Mouse (Mus musculus) hindbrain, embryonic 15.5 days (tissue): ENCODE data around the gene Rhoa. TPM values are rescaled to one million over a fixed set of nuclear protein-coding genes. Genes with fewer than 3 reads are reported as not detected.

Experiments used
- ATAC-seq: fragments of 200-750 bp; cut with Nextera tagmentation; 2 replicates; pipeline ENCODE4 v1.8.0; 2017; ENCODE audit warnings: low read depth, moderate number of reproducible peaks, moderate TSS enrichment; ENCODE audit not compliant: low FRiP score
- H3K27ac ChIP-seq: fragments of 300-500 bp; sonication (generic); replicated peaks from 2 replicates; pipeline ENCODE4 v1.5.1; 2015; ENCODE audit warnings: mild to moderate bottlenecking, inconsistent platforms
- H3K27me3 ChIP-seq: fragments of 300-500 bp; sonication (generic); 2 replicates; pipeline ENCODE4 v1.6.1; 2015; ENCODE audit warnings: control low read depth, inconsistent platforms
- H3K36me3 ChIP-seq: fragments of 300-500 bp; sonication (generic); 2 replicates; pipeline ENCODE4 v1.6.1; 2015; ENCODE audit warnings: control low read depth, inconsistent platforms
- H3K4me1 ChIP-seq: fragments of 300-500 bp; sonication (generic); replicated peaks from 2 replicates; pipeline ENCODE4 v1.6.1; 2015; ENCODE audit warnings: control low read depth, inconsistent platforms
- H3K4me2 ChIP-seq: fragments of 300-500 bp; sonication (generic); 2 replicates; pipeline ENCODE4 v1.6.1; 2015; ENCODE audit warnings: moderate library complexity, mild to moderate bottlenecking, inconsistent platforms
- H3K4me3 ChIP-seq: fragments of 300-500 bp; sonication (generic); 2 replicates; pipeline ENCODE4 v1.5.1; 2015; ENCODE audit warnings: mild to moderate bottlenecking, inconsistent platforms
- H3K9ac ChIP-seq: fragments of 300-500 bp; sonication (generic); 2 replicates; pipeline ENCODE4 v1.6.1; 2015; ENCODE audit warnings: inconsistent platforms
- H3K9me3 ChIP-seq: fragments of 300-500 bp; sonication (generic); 2 replicates; pipeline ENCODE4 v1.6.1; 2016; ENCODE audit warnings: control low read depth, inconsistent platforms
- WGBS: fragments of 180-500 bp; shearing (Covaris S2); methylation state at CpG from one replicate; pipeline ENCODE4 v1.1.7; 2015; 5-methylcytosine and 5-hydroxymethylcytosine counted together
- polyA plus RNA-seq: library from polyadenylated mRNA; unstranded; fragments of >200 nt; fragmentation: Nextera tagmentation; extraction: Ambion mirVana; gene quantifications from 2 replicates; pipeline ENCODE4 v1.2.1, GENCODE M21; 2015

Gene Rhoa
- polyA plus RNA-seq, 1 experiment from 2014 or later: 275 TPM

DNA sequence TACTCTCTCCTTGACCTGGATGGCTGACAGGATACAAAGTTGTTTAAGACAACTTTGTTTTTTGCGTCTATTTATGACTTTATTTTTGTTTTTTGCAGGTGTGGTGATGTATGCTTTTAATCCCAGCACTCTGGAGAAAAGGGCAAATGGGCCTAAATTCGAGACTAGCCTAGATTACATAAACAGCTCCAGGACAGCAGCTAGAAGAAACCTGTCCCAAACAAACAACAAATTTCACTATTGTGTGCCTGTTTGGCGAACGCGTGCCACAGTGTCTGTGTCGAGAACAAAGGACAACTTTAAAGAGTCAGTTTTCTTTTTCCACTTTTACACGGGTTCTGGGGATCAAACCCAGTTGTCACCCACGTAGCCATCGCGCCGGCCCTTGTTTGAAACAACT is 41.1 kb downstream of the Rhoa start:
- WGBS: 6% methylated on average over 11 of the region's 11 CpGs
- Histone ChIP-seq H3K9me3 (no peaks in the 10 kb centered on the region), H3K27me3 (no peaks in the 10 kb centered on the region), H3K27ac (peak overlapping the region; percentile 94), H3K4me2 (peak overlapping the region; percentile 77), H3K4me1 (peaks cover 31% of the 10 kb centered on the region), H3K4me3 (peak overlapping the region; percentile 64), H3K9ac (peak overlapping the region; percentile 75), H3K36me3 (peaks cover 20% of the 10 kb centered on the region)
- no peak for ATAC-seq

DNA sequence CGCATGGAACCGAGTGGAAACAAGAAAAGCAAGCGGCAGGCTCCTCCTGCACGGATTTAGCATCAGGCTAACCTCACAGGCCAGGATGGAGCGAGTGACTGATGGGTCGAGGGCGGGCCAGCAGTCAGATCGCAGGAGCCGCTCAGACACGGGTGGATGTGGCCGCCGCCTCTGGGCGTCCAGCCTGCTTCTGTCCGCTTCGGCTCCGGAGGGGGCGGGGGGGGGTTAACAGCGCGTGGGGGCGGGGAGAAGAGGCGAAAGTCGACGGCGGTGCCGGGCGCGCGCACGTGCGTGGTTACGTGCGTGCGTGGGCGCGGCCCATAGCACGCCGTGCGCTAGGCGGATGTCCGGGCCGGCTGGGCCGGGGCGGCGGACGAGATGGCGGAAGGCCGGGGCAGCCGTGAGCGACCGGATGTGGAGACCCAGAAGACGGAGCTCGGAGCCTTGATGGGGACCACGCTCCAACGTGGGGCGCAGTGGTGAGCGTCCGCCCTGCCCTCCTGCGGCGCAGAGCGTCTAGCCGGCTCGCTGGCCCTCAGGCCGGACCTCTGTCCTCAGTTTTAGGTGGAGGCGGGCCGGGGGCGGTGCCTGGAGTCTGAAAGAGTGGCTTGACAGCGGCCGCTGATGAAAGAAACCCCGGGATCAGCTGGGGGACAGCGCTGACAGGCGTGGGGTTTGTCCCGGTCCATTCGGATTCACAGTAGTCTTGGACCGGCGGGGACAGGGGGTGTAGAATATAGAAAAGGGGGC is 41.8 kb downstream of the Rhoa start, which contains the start of gene Usp4:
Usp4 (plus strand) TSS at position 314 of the 750 bp plus-strand sequence.
- H3K4me3 ChIP-seq: peak within 1 kb of the TSS; percentile 64
- peaks cover 31% of the 10 kb centered on the region for H3K4me1 ChIP-seq
- no peaks in the 10 kb centered on the region for H3K9me3 ChIP-seq
- no peaks in the 10 kb centered on the region for H3K27me3 ChIP-seq
- H3K27ac ChIP-seq: peak within 1 kb of the TSS; percentile 94
- WGBS: under 1% methylated on average over 70 of the region's 75 CpGs
- H3K9ac ChIP-seq: peak within 1 kb of the TSS; percentile 75
- peak; percentile 96 for ATAC-seq
- H3K36me3 ChIP-seq: peaks cover 27% of the 10 kb centered on the region
- peak within 1 kb of the TSS; percentile 77 for H3K4me2 ChIP-seq

- Histone ChIP-seq H3K4me1 (peaks cover 31% of the 10 kb centered on the region), H3K9ac (peak overlapping the region; percentile 75), H3K27me3 (no peaks in the 10 kb centered on the region), H3K4me3 (peak overlapping the region; percentile 64), H3K27ac (peak overlapping the region; percentile 94), H3K4me2 (peak overlapping the region; percentile 77), H3K36me3 (peaks cover 32% of the 10 kb centered on the region), H3K9me3 (no peaks in the 10 kb centered on the region)
- 9% methylated on average over 14 of the region's 14 CpGs for WGBS
- no peak; the same call in 1 of the 2 replicates for ATAC-seq
Observed at GRCm38 (mm10) chr9:108348290-108348680, 42.4 kb downstream of the Rhoa start.

DNA sequence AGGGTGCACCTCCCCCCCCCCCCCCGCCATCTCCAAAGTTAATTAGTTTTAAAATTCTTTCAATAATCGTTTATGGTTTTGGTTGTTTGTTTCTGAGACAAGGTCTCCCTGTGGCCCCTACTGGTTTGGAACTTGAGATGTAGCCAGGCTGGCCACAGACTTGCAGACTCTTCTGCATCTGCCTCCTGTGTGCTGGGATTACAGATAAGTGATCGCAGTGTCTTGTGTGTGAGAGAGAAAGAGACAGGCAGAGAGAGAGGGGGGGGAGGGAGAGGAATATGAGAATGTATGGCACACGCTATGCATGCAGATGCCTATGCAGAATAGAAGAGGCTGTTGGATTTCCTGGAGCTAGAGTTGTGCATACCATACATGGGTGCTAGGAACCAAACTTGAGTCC is 43.8 kb downstream of the Rhoa start:
- Histone ChIP-seq H3K4me3 (no peak overlapping the region), H3K27ac (no peak overlapping the region), H3K9me3 (no peaks in the 10 kb centered on the region), H3K4me1 (peaks cover 31% of the 10 kb centered on the region), H3K27me3 (no peaks in the 10 kb centered on the region), H3K36me3 (peaks cover 47% of the 10 kb centered on the region), H3K4me2 (no peak overlapping the region), H3K9ac (no peak overlapping the region)
- ATAC-seq: no peak
- WGBS: 96% methylated on average over 4 of the region's 4 CpGs

GRCm38 (mm10) chr9:108378234-108378633 is 72.3 kb downstream of the Rhoa start:
- H3K36me3 ChIP-seq: peaks cover 85% of the 10 kb centered on the region
- 96% methylated on average over 9 of the region's 9 CpGs for WGBS
- H3K27me3 ChIP-seq: no peaks in the 10 kb centered on the region

DNA sequence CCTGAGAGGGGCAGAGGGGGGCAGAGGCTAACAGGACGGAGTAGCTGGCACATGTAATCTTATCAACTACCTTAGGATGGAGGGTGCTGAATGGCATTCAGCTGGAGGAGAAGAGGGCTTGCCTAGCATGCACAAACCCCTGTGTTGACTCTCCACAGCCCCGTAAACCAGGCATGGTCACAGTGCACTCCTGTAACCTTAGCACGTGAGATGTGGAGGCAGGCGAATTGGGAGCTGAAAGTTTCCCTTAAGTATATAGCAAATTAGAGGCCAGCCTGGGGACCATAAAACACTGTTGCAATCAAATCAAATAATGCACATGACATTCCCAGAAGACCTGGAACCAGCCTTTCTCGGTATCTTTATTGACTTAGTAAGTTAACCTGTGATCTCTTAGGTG is 72.8 kb downstream of the Rhoa start:
- Histone ChIP-seq H3K27me3 (no peaks in the 10 kb centered on the region), H3K4me1 (no peaks in the 10 kb centered on the region), H3K4me2 (no peak overlapping the region), H3K9ac (no peak overlapping the region), H3K4me3 (no peak overlapping the region), H3K36me3 (peaks cover 85% of the 10 kb centered on the region), H3K27ac (no peak overlapping the region), H3K9me3 (no peaks in the 10 kb centered on the region)
- 90% methylated on average over 5 of the region's 5 CpGs for WGBS
- no peak for ATAC-seq

More at GRCm38 (mm10) chr9:108378234-108378633, 72.3 kb downstream of the Rhoa start:
- Histone ChIP-seq H3K9me3 (no peaks in the 10 kb centered on the region), H3K4me2 (no peak overlapping the region), H3K4me3 (no peak overlapping the region), H3K9ac (no peak overlapping the region), H3K4me1 (no peaks in the 10 kb centered on the region), H3K27ac (no peak overlapping the region)
- no peak for ATAC-seq

GRCm38 (mm10) chr9:108379294-108379693 is 73.4 kb downstream of the Rhoa start:
- Histone ChIP-seq H3K4me3 (no peak overlapping the region), H3K9ac (no peak overlapping the region), H3K36me3 (peaks cover 85% of the 10 kb centered on the region), H3K4me2 (no peak overlapping the region), H3K9me3 (no peaks in the 10 kb centered on the region), H3K27me3 (no peaks in the 10 kb centered on the region), H3K4me1 (no peaks in the 10 kb centered on the region), H3K27ac (no peak overlapping the region)
- no peak for ATAC-seq
- 92% methylated on average over 4 of the region's 4 CpGs for WGBS

DNA sequence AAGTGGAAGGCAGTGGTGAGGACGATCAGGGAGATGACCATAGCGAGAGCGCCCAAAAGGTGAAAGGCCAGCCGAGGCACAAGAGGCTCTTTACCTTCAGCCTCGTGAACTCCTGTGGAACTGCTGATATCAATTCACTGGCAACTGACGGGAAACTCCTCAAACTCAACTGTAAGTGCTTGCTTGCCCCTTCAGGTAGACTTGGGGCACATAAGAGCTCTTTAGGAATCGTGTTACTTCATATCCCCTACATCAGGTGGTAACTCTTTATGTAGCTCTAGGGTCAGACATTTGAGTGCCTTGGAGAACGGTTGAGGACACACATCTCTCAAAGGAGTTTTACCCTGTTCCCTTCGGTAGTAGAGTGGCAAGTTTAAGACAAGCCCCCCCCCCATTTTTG is 75.5 kb downstream of the Rhoa start:
- ATAC-seq: no peak
- Histone ChIP-seq H3K4me1 (no peaks in the 10 kb centered on the region), H3K9ac (no peak overlapping the region), H3K4me2 (no peak overlapping the region), H3K27ac (no peak overlapping the region), H3K4me3 (no peak overlapping the region), H3K36me3 (peaks cover 85% of the 10 kb centered on the region), H3K9me3 (no peaks in the 10 kb centered on the region), H3K27me3 (no peaks in the 10 kb centered on the region)
- 98% methylated on average over 9 of the region's 9 CpGs for whole genome bisulfite sequencing

GRCm38 (mm10) chr9:108385006-108385405 is 79.1 kb downstream of the Rhoa start:
- Histone ChIP-seq H3K9ac (no peak overlapping the region), H3K9me3 (no peaks in the 10 kb centered on the region), H3K4me3 (no peak overlapping the region), H3K27me3 (no peaks in the 10 kb centered on the region), H3K4me1 (no peaks in the 10 kb centered on the region), H3K36me3 (peaks cover 90% of the 10 kb centered on the region), H3K4me2 (no peak overlapping the region), H3K27ac (no peak overlapping the region)
- no peak for ATAC-seq
- 88% methylated on average over 7 of the region's 7 CpGs for WGBS

DNA sequence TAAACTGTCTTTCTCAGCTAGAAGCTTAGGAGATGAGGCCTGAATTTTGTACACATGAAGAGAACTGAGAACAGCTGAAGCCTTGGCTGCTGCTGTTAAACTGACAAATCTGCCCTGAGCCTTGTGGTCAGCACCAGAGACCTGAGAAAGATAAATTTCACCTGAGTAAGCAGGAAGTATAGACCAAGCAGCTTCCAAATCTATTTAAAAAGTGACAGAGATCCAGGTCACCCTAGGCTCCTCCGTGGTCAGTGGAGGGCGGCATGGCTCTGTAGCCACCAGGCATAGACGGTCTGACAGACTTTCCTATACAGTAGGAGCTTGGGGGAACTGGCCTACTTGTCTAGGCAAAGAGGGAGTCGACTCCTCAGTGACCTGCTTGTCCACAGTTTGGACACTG is 80.9 kb downstream of the Rhoa start:
- H3K4me1 ChIP-seq: no peaks in the 10 kb centered on the region
- H3K36me3 ChIP-seq: peaks cover 86% of the 10 kb centered on the region
- 89% methylated on average over 4 of the region's 4 CpGs for WGBS

More for the DNA sequence above, 80.9 kb downstream of the Rhoa start:
- Histone ChIP-seq H3K4me3 (no peak overlapping the region), H3K9me3 (no peaks in the 10 kb centered on the region), H3K27ac (no peak overlapping the region), H3K27me3 (no peaks in the 10 kb centered on the region), H3K9ac (no peak overlapping the region), H3K4me2 (no peak overlapping the region)
- ATAC-seq: no peak
